ENCODE assay signal across 8 mouse cellular contexts in the genomic region with DNA sequence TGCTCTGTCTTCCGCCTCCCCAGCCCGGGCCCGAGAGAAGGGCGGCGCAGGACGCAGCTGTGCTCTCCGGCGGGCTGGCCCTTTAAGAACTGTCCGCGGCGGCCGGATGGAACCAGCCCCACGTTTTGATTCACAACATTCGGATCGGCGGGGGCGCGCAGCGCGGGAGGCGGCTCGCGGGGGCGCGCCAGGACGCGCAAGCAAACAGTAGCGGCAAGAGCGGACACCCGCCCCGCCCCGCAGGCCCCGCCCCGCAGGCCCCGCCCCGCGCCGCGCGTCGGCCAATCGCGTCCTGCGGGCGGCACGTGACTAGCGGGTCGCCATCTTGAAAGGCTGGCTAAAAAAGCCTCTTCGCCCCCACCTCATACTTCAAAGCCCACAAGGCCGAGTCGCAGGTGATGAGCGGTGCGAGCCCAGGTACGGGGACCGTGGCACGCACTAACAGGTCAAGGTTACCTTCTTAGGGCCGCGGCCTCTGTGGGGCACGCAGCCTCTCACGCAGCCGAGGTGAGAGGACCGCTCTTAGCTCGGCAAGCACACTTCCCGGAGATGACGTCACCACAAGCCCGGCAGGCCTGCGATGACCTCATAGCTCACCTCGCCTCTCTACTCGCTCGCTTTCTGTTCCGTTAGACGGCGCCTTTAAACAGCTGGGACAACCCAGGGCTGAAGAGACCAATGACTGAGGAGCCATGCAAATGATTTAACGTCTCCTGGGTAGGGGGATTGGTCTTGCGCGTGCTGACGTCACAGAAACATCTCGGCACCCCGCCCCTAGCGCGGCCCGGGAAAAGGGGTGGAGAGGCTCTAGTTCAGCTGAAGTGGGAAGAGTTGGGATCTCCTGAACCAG. TPM values are rescaled to one million over a fixed set of nuclear protein-coding genes. Genes with fewer than 3 reads are reported as not detected.
A peak's percentile ranks its signal among the peaks of the same experiment; 100 is the strongest.
DNase-seq lines count a peak whose midpoint lies in the region; ATAC-seq and TF ChIP-seq lines count a peak whose summit lies in the region.

No protein-coding gene starts in this region.

- DNase-seq in G1E (ENCODE audit: low spot score): peak; percentile 88
- peak; percentile 97 to 99 for DNase-seq in cerebellum, adult 18-20 months
- peak; percentile 97 to 98 for DNase-seq in heart, postnatal 36 days
- DNase-seq in layer of hippocampus, adult 8-10 months (ENCODE audit: low spot score in 2 of 2): peak; percentile 95 to 96
- DNase-seq in ovary, adult 18-20 months (ENCODE audit: low spot score): peak; percentile 96
- peak; percentile 97 for DNase-seq in thymus, postnatal 0 days (ENCODE audit: low spot score)

- TF ChIP-seq CTCF in G1E (IDR thresholded peaks at IDR 0.05; ENCODE audit: low read depth, low read length): no peak

- peak overlapping the region; percentile 97 for H3K9ac ChIP-seq in forebrain, embryonic 16.5 days (replicated peaks; ENCODE audit: low read depth, low read length)
- peak overlapping the region; percentile 97 for H3K9ac ChIP-seq in lung, embryonic 15.5 days

- H3K4me2 ChIP-seq in forebrain, embryonic 16.5 days (ENCODE audit: low read length): peak overlapping the region; percentile 61
- peak overlapping the region; percentile 84 for H3K4me2 ChIP-seq in lung, embryonic 15.5 days

- intact Hi-C loops in heart, postnatal 36 days (cut with DNase I): loop anchor here (2.0 to 5.0 kb wide), 2 partner anchors 65 to 125 kb away; no protein-coding TSS in a partner anchor

- H3K27ac ChIP-seq in forebrain, embryonic 16.5 days (ENCODE audit: low read length): peak overlapping the region; percentile 99
- peak overlapping the region; percentile 97 for H3K27ac ChIP-seq in lung, embryonic 15.5 days

- under 1% methylated on average over 81 of the region's 82 CpGs for WGBS in forebrain, embryonic 16.5 days
- WGBS in lung, embryonic 15.5 days: under 1% methylated on average over 66 of the region's 82 CpGs

- no peaks in the 10 kb centered on the region for H3K9me3 ChIP-seq in G1E (replicated peaks)
- no peaks in the 10 kb centered on the region for H3K9me3 ChIP-seq in forebrain, embryonic 16.5 days (ENCODE audit: control insufficient read depth, low read length)
- H3K9me3 ChIP-seq in lung, embryonic 15.5 days: no peaks in the 10 kb centered on the region

- peaks cover 65% of the 10 kb centered on the region for H3K36me3 ChIP-seq in G1E (replicated peaks)
- H3K36me3 ChIP-seq in forebrain, embryonic 16.5 days (ENCODE audit: control insufficient read depth, insufficient read depth): peaks cover 14% of the 10 kb centered on the region
- peaks cover 17% of the 10 kb centered on the region for H3K36me3 ChIP-seq in lung, embryonic 15.5 days

- no peaks in the 10 kb centered on the region; the same call in 1 of the 2 replicates for H3K27me3 ChIP-seq in G1E (ENCODE audit: insufficient read depth, low read length)
- H3K27me3 ChIP-seq in forebrain, embryonic 16.5 days (replicated peaks; ENCODE audit: control insufficient read depth, insufficient read depth, low read length): no peaks in the 10 kb centered on the region
- H3K27me3 ChIP-seq in lung, embryonic 15.5 days: no peaks in the 10 kb centered on the region

- peak; percentile 84 for ATAC-seq in G1E (ENCODE audit: extremely low read depth, insufficient number of reproducible peaks, low FRiP score, poor library complexity, severe bottlenecking)
- ATAC-seq in forebrain, embryonic 16.5 days: peak; percentile 87
- ATAC-seq in lung, embryonic 15.5 days (ENCODE audit: borderline replicate concordance, extremely low read depth, low FRiP score, low TSS enrichment): peak; percentile 90

- H3K4me1 ChIP-seq in G1E (ENCODE audit: insufficient read depth, low read depth, low read length): peaks cover 75% of the 10 kb centered on the region
- H3K4me1 ChIP-seq in forebrain, embryonic 16.5 days (replicated peaks; ENCODE audit: control insufficient read depth, insufficient read depth, low read length): peaks cover 47% of the 10 kb centered on the region
- peaks cover 51% of the 10 kb centered on the region for H3K4me1 ChIP-seq in lung, embryonic 15.5 days

- H3K4me3 ChIP-seq in G1E (ENCODE audit: low read depth, low read length): peak overlapping the region; percentile 85
- H3K4me3 ChIP-seq in forebrain, embryonic 16.5 days (replicated peaks; ENCODE audit: low read length): peak overlapping the region; percentile 78
- peak overlapping the region; percentile 92 for H3K4me3 ChIP-seq in lung, embryonic 15.5 days

RNA-seq across cellular contexts. Expression of a gene that starts 5.9 kb away (rescaled TPM):
- total RNA-seq in G1E (2014; fragmentation: Nextera tagmentation): 81.9 and 86.2 TPM in 2 replicates
- total RNA-seq in G1E (2017): 12.3 and 13.5 TPM in 2 replicates
- polyA plus RNA-seq in G1E (2012): 304 and 332 TPM in 2 replicates
- 88.9 and 92.2 TPM in 2 replicates for polyA plus RNA-seq in forebrain, embryonic 16.5 days (2015; fragmentation: Nextera tagmentation; extraction: Ambion mirVana)
- 10 to 100 TPM; 50.1 to 54.7 TPM for total RNA-seq in heart, postnatal 36 days (2021)
- 100 to 1,000 TPM; 130 to 151 (median 140) TPM for total RNA-seq in layer of hippocampus, adult 8-10 months (2022)
- polyA plus RNA-seq in lung, embryonic 15.5 days (2015; fragmentation: Nextera tagmentation; extraction: Ambion mirVana): 52.2 and 53.0 TPM in 2 replicates
- polyA plus RNA-seq in thymus, postnatal 0 days (2015; fragmentation: Nextera tagmentation; extraction: Ambion mirVana): 73.0 and 83.5 TPM in 2 replicates

RNA-seq across cellular contexts. Expression of a gene that starts 13.5 kb away (rescaled TPM):
- total RNA-seq in G1E (2014; fragmentation: Nextera tagmentation): not detected in 2 replicates
- not detected in 2 replicates for total RNA-seq in G1E (2017)
- polyA plus RNA-seq in G1E (2012): not detected in 2 replicates
- 0.16 and 0.25 TPM in 2 replicates for polyA plus RNA-seq in forebrain, embryonic 16.5 days (2015; fragmentation: Nextera tagmentation; extraction: Ambion mirVana)
- not detected for total RNA-seq in heart, postnatal 36 days (2021)
- under 1 TPM; 0.27 to 0.54 (median 0.37) TPM for total RNA-seq in layer of hippocampus, adult 8-10 months (2022)
- 0.10 and 0.13 TPM in 2 replicates for polyA plus RNA-seq in lung, embryonic 15.5 days (2015; fragmentation: Nextera tagmentation; extraction: Ambion mirVana)
- polyA plus RNA-seq in thymus, postnatal 0 days (2015; fragmentation: Nextera tagmentation; extraction: Ambion mirVana): 0.14 and 0.22 TPM in 2 replicates

Comparison
In these comparisons a context has a peak if more than half of its experiments do, and no peak if none do; other contexts are left out.
1. Peak in every context shown above with its lines: DNase-seq, ATAC-seq, H3K4me3 ChIP-seq and H3K27ac ChIP-seq.